Mouse (Mus musculus): ENCODE data around the gene Ndufs2.
"Not testable (repeated sequence)": the region's sequence is repeated elsewhere in the genome, so short reads cannot be mapped to it uniquely, and the experiment has no call there.

Ndufs2 gene

GRCm38 (mm10) chr1:171256937-171257548 lies 5.9 kb upstream of the Ndufs2 start:
- in situ Hi-C loops (cut with MboI, MseI) = no loop called here

DNA sequence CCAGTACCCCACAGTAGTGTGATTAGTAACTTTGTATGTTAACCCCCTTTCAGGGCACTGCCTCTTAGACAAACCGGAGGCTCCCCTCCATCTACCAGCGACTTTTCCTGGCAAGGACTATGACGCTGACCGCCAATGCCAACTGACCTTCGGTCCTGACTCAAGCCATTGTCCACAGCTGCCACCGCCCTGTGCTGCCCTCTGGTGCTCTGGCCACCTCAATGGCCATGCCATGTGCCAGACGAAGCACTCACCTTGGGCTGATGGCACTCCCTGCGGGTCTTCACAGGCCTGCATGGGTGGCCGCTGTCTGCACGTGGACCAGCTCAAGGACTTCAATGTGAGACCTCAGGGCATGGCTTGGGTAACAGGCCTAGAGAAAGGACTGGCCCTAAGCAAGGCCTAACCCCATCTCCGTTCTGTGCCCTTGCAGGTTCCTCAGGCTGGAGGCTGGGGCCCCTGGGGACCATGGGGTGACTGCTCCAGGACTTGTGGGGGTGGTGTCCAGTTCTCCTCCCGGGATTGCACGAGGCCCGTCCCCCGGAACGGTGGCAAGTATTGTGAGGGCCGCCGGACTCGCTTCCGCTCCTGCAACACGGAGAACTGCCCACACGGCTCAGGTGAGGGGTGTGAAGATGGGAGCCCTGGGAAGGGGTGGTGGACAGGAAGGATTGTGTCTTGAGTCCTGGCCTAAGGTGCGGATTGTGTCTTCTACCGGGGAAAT lies 5.1 kb upstream of the Ndufs2 start:
- in situ Hi-C loops (cut with MboI, MseI) = no loop called here

DNA sequence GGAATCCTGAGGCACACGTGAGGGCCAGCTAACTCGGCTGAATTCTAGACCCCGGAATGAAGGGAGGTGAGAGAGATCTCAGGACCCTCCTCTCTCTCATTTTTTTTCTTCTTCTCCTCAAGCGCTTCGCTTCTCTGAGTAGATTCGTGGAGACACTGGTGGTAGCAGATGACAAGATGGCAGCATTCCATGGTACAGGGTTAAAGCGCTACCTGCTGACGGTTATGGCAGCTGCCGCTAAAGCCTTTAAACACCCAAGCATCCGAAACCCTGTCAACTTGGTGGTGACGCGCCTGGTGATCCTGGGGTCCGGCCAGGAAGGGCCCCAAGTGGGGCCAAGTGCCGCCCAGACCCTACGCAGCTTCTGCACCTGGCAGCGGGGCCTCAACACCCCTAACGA lies 1.2 kb upstream of the Ndufs2 start:
- in situ Hi-C loops (cut with MboI, MseI) = no loop called here

DNA sequence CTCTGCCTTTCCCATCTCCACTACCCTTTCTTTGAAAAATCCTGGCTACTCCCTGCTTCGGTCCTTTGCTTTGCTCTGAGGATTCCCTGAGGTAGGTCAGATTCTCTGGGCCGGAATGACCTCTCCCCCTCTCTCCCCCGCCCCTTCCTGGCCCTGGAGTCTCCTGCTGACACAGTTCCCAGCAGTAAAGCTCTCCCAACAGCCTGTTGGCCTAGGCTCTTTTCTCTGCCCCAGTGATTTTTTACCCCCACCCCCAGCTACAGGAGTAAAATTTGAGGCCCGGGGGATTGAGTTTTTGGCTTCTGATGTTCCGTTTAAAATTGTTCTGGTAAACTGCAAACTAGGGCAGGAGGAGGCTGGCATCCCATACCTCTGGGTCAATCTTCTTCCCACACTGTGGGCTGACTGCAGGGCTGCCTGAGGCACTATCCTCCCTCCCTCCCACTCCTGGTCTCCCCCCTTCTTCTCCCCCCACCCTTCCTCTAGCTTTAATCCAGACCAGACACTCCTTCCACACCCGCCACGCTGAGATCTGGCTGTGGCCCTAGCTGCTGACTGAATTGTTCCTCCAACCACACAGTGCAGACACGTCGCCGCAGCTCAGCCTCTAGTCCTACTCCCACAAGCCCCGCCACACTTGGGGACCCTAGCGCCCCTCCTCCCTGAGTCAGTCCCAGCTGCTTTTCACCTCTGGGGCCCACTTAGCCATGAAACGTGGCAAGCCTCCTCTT lies 571 bp upstream of the Ndufs2 start:
- in situ Hi-C loops (cut with MboI, MseI) = no loop called here

GRCm38 (mm10) chr1:171249913-171250600 lies 1.1 kb downstream of the Ndufs2 start, which contains the start of gene Adamts4:
TSS of gene Adamts4 (plus strand) at chr1:171250421.
- in situ Hi-C loops (cut with MboI, MseI) = no loop called here

- in situ Hi-C loops (cut with MboI, MseI) = no loop called here
Observed at GRCm38 (mm10) chr1:171248386-171249226, 2.6 kb downstream of the Ndufs2 start.

GRCm38 (mm10) chr1:171247916-171248315 lies 3.3 kb downstream of the Ndufs2 start:
- in situ Hi-C loops (cut with MboI, MseI) = no loop called here

DNA sequence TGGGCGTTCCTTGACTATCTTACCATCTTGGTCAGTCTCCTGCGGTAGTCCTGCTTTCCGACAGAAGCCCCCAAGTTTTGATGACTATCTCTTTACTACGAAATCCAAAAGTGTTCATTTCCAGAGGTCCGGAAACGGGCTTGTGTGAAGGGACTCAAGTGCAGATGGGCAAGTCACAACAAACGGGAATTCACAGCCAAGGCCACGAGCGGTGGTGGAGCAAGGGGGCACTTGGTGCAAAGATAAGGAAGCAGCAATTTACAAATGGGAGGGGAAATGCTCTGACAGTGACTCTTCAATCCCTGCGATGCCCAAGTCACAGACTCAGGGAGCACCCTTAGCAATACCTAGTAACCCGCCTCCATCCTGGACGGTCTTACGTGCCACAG lies 3.7 kb downstream of the Ndufs2 start:
- in situ Hi-C loops (cut with MboI, MseI) = no loop called here

DNA sequence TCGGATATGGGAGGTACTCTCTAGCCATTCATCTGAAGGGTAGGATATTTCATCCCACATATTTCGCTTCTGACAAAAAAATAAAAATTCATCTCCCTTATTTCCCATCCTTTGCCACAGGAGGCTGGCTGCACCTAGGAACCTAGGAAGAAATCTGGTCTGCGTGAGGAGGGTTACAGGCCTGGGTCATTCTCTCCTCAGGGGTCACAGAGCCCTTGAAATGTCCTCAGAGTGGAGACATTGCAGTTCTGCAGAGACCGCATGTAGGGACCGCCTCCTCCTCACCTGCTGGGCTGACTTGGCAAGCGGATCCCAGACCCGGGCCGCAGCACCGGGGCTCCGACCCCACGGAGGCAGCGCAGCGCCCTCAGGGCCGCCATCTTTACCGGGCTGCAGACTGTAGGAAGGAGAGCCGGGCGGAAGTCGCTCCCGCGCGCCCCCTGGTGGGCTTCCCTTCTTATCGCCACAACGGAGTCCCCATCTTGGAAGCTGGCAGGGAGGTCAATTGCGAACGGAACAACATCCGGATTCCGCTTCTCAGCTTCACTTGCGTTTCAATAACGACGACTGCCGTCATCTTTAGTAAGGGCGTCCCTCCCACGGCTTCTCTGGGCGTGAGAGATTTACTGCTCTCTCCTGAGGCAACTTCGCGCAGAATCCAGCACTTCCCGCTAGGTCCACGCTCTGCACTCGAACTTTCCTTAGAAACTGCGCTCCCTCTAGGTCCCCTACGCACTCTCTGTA lies 4.3 kb downstream of the Ndufs2 start:
- in situ Hi-C loops (cut with MboI, MseI) = no loop called here

DNA sequence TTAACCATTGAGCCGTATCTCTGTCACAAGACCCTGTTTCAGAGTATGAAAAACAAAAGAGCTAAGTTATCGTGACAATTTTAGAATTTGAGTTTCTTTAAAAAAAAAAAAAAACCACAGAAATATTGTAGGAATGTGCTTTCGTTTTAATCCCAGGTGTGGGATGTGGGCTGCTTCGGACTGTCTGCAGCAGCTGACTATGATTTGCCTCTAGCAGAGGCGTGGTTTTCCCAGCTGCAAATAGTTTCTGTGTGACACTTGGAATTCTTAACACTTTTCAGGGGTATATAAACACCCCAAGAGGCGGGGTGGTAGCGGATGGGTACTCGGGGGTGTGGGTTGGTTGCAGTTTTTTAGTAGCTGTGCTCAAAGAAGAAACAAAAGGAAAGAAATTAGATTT lies 5.8 kb downstream of the Ndufs2 start:
- in situ Hi-C loops (cut with MboI, MseI) = no loop called here

DNA sequence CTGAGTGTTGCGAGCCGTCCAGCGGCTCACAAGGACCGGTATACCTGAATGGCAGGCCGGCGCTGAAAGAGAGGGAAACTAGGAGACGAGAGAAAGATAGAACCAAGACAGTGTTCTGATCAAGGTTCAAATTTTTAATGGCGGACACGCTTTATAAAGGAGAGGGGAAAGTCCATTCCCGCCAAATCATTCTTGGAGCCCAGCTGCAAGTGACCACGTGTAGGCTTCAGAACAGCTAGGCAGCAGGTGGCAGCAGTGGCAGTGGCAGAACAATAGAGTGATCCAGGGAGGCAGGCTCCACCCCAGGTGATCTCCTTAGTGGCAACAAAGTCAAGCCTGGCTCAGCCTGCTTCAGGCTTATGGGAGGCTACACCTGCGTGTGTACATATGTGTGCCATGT lies 9.2 kb downstream of the Ndufs2 start:
- in situ Hi-C loops (cut with MboI, MseI) = not testable (repeated sequence)

- in situ Hi-C loops (cut with MboI, MseI) = no loop called here
Observed at GRCm38 (mm10) chr1:171240911-171241310, 10.3 kb downstream of the Ndufs2 start.

DNA sequence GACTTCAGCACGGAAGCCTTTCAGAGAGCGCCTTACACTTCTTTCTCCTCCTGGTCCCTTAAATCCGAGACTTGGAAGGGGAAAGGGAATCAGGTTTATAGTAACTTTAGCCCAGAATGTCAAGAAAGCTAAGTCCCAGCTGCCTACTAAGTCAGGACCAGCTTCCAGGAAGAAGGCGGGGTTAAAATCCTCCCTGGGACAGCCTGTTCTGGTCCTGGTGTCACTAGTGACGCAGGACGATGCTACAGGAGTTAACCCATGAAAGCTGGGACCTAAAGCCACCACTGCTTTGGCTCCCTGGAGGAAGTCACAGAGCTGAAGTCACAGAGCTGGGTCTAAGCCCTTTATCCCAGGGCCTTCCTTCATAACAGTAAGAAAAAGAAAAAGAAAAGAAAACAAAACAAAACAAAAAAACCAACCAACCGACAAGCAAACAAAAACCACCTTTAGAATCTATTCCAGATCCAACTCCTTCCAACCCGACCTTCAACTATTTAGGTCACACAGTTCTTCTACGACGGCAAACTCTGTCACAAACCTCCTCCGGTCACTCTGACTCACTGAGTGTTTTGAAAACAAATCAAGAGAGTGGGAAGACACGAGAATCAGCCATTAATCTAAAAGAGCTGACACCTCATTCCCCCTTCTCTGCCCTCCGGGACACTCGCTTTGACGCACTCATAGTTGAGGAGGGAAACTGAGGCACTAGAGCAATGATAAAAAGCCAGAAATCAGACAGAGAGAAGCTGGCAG lies 11.0 kb downstream of the Ndufs2 start:
- in situ Hi-C loops (cut with MboI, MseI) = no loop called here

- in situ Hi-C loops (cut with MboI, MseI) = no loop called here
Observed at GRCm38 (mm10) chr1:171238463-171238862, 12.7 kb downstream of the Ndufs2 start.

DNA sequence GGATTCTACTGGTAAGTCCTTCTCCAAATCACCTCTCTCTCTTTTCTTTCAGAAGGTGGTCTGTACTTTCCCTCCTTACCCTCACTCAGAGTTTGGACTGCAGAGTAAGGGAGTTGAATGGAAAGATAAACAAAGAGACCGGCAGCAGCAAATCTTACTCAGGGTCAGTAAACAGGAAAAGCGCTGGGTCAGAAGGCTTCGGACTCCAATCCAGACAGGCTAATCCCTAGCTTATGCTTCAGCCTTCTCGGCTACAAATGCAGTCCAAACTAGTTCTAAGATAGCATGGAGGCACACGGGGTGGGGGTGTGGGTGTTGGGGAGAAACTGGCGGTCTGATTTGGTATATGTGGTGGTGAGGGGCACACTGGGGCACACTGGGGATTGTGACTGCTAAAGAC lies 13.8 kb downstream of the Ndufs2 start:
- in situ Hi-C loops (cut with MboI, MseI) = no loop called here

GRCm38 (mm10) chr1:171235791-171236190 lies 15.4 kb downstream of the Ndufs2 start:
- in situ Hi-C loops (cut with MboI, MseI) = no loop called here

- in situ Hi-C loops (cut with MboI, MseI) = no loop called here
Observed at GRCm38 (mm10) chr1:171234538-171234937, 16.6 kb downstream of the Ndufs2 start.

DNA sequence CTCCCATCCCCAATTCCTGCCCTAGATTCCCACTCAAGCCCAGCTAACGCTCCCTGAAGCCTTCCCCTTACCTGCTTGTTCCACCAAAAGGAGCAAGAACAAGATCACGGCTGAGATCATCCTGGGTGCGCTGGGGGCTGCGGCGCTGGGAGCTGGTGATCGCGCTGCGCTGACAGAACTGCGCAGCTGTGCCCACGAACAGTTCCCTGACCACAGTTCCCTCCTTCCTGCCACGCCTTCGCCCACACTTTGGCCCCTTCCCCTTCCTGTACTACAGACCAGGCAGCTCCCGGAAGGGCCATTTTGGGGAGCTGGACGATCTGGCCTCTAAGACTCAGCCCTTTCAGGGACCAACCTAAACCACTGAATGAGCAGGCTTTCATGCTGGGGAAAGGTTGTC lies 17.1 kb downstream of the Ndufs2 start, which contains the start of gene Fcer1g:
Gene Fcer1g, minus strand, starts transcription at position 240 of the 400 bp plus-strand sequence.
- in situ Hi-C loops (cut with MboI, MseI) = no loop called here

- in situ Hi-C loops (cut with MboI, MseI) = no loop called here
Observed at GRCm38 (mm10) chr1:171232800-171233730, 18.1 kb downstream of the Ndufs2 start.

All from regulatory T cell (primary cell).